Mouse (Mus musculus): ENCODE results near the gene Ndufa5. TPM values are rescaled to one million over a fixed set of nuclear protein-coding genes. Genes with fewer than 3 reads are reported as not detected.

Gene Ndufa5
- 343 TPM for polyA plus RNA-seq (2014; fragmentation: Illumina TruSeq; extraction: RNeasy Lipid Tissue Mini Kit (QIAGEN cat#74804); ENCODE audit: low replicate concordance)

DNA sequence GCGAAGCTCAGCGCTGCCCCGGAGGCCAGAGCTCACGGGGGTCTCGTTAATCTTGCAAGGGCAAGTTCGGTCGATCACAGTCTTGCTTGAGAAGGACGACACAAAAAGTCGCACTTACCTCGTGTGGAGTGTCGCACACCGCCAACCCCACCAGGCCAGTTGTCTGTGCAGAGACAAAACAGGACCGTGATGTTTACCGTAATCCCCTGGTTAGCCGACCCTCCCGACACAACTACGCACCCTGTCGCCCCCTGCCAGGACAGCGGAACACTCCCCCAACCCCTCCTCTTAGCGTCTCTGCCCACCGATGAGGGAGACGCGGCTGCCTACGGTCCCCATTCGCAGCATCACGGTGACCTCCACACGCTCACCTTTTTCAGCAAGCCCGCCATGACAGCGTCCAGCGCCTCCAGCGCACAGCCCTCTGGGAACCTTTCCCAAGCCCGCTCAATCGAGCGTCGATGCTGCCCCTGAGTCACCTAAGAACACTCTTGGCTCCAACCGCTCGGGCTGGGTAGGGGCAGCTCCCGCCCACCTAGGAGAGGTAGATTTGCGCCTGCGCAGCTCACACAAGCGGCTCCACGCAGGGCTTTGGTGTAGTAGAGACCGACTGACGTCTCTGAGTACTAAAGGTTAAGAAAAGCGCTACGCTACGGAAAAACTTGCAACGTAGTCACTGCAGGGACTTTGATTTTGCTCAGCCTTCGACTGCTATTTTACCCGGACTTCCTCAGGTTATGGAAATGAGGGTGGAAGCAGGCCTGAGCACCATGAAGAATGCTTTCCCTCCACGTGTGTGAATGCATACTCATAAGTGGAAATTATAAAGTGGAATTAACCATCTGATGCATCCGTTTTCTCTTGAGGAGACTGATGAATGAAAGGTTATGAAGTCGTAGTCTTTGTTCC is at the start of gene Ndufa5:
Ndufa5 (minus strand) TSS at position 859 of the 909 bp plus-strand sequence.

DNA sequence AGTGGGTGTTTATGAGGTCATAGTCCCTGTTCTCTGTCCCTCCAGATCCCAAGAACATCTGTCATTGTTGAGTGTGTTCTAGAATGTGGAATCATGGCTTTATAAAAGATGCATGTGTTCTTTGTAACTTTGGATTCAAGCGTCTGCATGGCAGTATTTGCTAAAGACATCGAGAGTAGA is 141 bp upstream of the Ndufa5 start, which contains the start of gene Asb15:
Asb15 (plus strand) TSS at position 81 of the 180 bp plus-strand sequence.

DNA sequence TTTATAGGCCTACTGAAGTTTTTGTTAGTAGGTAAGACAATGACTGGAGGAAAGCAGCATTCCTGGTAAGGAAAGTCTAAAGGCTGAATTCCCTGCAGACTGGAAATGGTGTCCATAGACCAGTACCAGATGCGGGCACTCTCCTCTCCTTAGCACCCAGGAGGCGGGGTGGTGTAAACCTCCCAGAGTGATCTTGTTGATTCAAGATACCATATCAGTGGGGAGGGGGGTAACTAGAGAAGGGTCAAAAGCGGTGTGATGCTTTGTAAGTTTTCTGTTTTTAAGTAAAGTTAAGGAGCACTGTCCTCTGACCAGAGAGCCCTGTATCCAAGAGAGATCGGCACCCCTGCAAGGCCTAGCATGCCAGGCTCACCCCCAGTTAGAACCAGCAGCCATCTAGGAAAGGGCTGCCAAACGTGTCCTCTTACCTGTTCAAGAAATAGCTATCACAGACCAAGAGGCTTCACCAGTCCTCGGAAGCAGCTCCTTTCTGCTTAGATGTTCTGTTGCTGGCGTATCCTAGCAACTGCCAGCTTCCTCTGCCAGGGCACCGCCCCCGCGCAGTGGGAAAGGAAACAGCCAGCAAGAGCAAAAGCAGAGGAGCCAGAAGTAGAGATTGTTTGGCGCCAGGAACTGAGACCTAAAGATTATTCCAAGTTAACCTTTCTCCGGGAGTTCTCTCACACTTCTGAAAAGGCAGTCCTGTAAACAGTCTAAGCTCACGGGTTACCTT is 13.1 kb downstream of the Ndufa5 start, which contains the start of gene Iqub:
Iqub (minus strand) TSS at position 516 of the 733 bp plus-strand sequence.

Other genes with a start within 250 kb of the Ndufa5 start
- 0.11 TPM for gene Iqub, start 12.9 kb downstream of the Ndufa5 start, polyA plus RNA-seq (2014; fragmentation: Illumina TruSeq; extraction: RNeasy Lipid Tissue Mini Kit (QIAGEN cat#74804); ENCODE audit: low replicate concordance)
- not detected for gene Asb15, start 131 bp upstream of the Ndufa5 start, polyA plus RNA-seq (2014; fragmentation: Illumina TruSeq; extraction: RNeasy Lipid Tissue Mini Kit (QIAGEN cat#74804); ENCODE audit: low replicate concordance)
- gene Lmod2, start 69.7 kb upstream of the Ndufa5 start, polyA plus RNA-seq (2014; fragmentation: Illumina TruSeq; extraction: RNeasy Lipid Tissue Mini Kit (QIAGEN cat#74804); ENCODE audit: low replicate concordance) = not detected
- gene Wasl, start 137.0 kb upstream of the Ndufa5 start, polyA plus RNA-seq (2014; fragmentation: Illumina TruSeq; extraction: RNeasy Lipid Tissue Mini Kit (QIAGEN cat#74804); ENCODE audit: low replicate concordance) = 183 TPM
- not detected for gene Hyal6, start 205.2 kb upstream of the Ndufa5 start, polyA plus RNA-seq (2014; fragmentation: Illumina TruSeq; extraction: RNeasy Lipid Tissue Mini Kit (QIAGEN cat#74804); ENCODE audit: low replicate concordance)
- gene Hyal4, start 220.3 kb upstream of the Ndufa5 start, polyA plus RNA-seq (2014; fragmentation: Illumina TruSeq; extraction: RNeasy Lipid Tissue Mini Kit (QIAGEN cat#74804); ENCODE audit: low replicate concordance) = not detected